Mouse (Mus musculus) gonadal fat pad, adult 2 months (tissue): ENCODE results near the gene Peli1. TPM values are rescaled to one million over a fixed set of nuclear protein-coding genes. Genes with fewer than 3 reads are reported as not detected.

Experiments used
- DNase-seq: peaks from one replicate; pipeline ENCODE4 v3.0.0-alpha.2; 2012; ENCODE audit warnings: low read depth
- polyA plus RNA-seq: library from polyadenylated mRNA; depleted of rRNA; stranded (reverse); fragments of >200 nt; gene quantifications from 2 replicates; pipeline ENCODE4 v1.2.3, GENCODE M21; 2012; rRNA removed

Peli1 gene
- polyA plus RNA-seq, 1 experiment, result 16.3 TPM

DNA sequence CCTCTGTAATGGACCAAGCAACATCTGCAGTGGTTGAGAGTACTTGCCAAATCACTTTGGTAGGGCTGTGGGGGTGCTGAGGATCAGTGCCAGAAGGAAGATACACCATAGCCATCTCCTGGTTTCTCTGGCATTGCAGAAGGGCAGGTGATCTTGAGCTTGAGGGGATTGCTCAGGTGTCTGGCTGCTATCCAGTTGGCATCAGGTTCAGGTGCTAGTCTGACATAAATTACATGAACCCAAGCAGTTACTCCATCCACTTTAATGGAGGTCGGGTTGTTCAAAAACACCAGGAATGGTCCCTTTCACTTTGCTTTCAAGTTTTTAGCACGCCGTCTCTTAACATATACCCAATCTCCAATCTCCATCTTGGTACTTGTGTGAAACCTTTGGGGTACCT is 103.8 kb downstream of the Peli1 start:
- DNase-seq, result peak; percentile 66

Other genes starting within 250 kb of the Peli1 start
- gene Vps54, start 148.0 kb downstream of the Peli1 start, polyA plus RNA-seq, result 20.3 and 23.2 TPM in 2 replicates